Mouse (Mus musculus) embryo, embryonic 11.5 days (tissue): ENCODE data around the gene Tmem26.

Source experiments
- DNase-seq: peaks from one replicate; pipeline ENCODE4 v3.0.0-alpha.2; 2012; ENCODE audit warnings: low read depth, low spot score

Tmem26 gene

DNA sequence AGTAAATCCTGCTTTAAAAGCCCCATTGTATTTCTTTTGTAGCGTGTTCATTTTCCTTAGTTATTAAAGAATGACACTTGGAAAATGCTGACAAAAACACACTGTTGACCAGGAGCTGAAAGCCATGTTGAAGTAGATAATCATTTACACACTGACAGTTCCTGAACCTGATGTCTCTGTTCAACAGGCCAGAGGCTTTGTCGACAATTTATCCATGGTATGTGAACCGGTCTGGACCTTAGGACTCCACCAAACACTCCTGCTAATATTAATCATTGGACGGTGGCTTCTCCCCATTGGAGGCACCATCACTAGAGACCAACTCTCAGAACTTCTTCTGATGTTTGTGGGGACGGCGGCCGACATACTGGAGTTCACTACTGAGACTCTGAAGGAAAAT lies 27.5 kb downstream of the Tmem26 start:
- no peak for DNase-seq

- DNase-seq = no peak
Observed at GRCm38 (mm10) chr10:68759238-68759637, 35.8 kb downstream of the Tmem26 start.

DNA sequence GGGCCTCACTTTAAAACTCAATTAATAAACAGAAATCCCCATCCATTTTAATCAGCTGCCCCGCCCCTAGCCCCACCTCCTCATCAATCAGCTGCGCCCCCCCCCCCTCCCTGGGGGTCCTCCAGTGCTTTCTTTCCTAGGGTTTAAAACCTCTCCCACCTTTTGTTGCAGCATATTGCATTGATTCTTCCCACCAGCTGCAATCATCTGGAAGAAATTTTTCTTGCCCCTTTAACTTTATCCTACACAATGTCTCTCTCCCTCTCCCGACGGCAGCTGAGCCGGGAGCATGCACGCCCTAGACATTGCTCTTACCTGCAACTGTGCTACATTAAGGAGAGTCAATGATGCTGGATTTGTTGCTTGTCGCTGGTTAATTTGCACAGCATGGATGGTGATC lies 36.3 kb downstream of the Tmem26 start:
- no peak for DNase-seq

- DNase-seq = no peak
Observed at GRCm38 (mm10) chr10:68781067-68781868, 57.8 kb downstream of the Tmem26 start.

DNA sequence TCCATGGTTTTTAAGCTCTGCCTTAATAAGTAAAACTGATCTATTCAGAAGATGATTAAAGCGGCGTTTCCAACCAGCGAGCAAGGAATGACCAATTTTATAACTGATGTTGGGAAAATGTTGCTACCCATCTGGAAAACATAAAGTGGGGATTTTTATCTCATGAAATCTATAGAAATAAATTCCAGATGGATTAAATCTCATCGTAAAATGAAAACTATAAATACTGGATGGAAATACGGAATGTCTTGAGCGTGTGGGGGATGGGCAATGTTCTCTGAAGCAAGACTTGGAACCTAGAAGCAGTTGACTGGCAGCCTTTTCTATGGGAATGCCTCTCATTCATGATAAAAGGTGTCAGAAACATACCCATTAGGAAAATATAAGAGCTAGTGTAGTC lies 59.3 kb downstream of the Tmem26 start:
- DNase-seq = no peak

DNA sequence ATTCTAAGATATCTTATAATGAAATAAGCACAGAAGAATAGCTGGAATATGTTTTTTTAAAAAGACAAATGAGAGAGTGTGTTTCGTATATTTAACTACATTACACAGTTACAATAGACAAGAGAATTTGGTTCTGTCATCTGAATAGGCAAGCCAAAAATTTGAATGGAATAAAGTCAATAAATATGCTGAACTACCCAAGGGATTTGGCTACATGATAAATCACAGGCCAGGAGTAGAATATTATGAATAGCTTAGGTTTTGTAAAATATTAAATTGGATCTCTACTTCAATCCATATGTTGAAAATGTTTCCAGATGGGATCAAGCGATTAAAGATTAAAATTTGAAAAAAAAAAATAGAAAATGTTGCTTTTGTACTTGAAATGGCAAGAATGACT lies 60.4 kb downstream of the Tmem26 start:
- no peak for DNase-seq

DNA sequence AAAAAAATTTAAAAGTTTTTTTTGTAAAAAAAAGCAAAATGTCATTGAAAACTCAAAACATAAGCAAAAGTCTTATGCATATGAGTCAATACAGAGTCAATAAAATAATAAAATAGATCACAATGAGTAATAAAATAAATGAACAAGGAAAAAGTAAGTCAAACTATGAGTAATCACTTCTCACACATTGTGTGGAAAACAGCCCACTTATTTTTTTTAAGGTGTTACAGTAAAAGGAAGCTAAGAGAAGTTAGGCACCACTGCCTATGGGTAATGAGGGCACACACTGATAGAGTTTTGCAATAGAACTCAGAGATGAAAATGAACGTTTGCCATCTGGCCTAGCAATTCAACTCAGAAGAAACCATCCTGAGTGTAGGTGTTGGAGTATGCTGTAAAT lies 61.0 kb downstream of the Tmem26 start:
- no peak for DNase-seq

- DNase-seq = no peak
Observed at GRCm38 (mm10) chr10:68795466-68795865, 72.0 kb downstream of the Tmem26 start.

DNA sequence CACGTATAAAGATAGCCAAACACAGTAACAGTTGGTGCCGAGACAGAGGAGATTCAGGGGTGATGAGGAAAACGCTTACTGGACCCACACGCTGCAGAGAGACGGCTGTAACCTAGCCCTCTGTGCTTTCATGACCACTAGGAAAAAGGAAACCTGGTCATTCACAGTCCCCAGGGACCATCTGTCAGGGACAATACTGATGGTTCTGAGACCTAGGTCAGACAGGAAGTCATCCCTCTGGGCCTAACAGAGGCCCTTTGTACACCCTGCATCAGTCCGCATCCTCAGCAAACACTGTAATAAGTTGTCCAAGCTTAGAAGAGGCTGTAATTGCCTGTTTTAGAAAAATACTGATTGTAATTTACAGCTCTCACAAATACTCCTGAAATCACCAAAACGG lies 76.4 kb downstream of the Tmem26 start:
- no peak for DNase-seq

- DNase-seq = no peak
Observed at GRCm38 (mm10) chr10:68800339-68800738, 76.9 kb downstream of the Tmem26 start.

DNA sequence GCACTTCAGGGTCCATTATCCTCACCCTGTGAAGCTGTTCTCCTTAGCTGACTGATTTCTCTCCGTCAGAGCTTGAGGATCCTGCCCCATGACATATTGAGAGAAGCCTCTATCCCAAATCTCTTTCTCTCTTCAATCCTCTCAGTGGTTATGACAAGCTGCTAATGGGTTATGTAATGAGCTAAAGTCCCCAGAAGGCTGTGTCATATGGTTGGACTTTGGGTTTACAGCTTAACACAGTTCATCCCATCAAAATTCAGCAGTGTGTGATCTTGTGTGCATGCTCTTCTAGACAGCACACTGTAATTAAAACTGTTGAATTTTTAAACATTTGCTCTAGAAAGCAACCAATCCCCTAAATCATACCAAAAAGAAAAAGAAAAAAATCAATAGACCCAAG lies 82.9 kb downstream of the Tmem26 start:
- DNase-seq = no peak

DNA sequence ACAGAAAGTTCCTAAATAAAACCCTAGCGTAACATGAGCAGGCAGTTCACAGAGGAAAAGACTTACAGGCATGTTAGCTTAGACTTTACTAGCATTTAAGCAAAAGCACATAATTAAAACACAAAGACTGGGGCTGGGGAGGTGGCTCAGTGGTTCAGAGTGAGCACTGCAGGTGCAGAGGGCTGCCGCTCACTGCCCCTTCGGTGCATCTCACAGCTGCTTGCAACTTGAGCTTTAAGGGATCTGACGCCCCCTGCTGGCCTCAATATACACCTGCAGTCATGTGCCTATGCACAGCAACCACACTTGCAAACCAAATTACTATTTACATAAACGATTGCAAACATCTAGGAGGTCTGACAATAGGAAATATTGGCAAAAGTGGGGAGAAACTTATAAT lies 87.5 kb downstream of the Tmem26 start:
- DNase-seq = no peak

DNA sequence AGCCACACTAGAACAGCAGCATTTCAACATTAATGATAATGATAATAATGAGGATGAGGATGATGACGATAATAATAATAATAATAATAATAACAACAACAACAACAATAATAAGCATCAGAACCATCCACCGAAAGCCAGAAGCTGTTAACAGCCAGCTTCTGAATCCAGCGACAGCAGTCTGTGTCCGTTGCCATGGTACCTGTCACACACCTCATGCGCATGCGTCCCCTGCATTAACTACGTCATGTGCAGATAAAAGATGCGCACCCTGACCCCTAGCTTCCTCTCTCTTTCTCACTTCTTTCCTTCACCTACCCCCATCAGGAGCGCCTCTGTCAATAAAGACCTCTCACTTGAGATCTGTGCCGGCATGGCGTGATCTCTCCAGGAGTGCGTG lies 89.3 kb downstream of the Tmem26 start:
- DNase-seq = no peak

DNA sequence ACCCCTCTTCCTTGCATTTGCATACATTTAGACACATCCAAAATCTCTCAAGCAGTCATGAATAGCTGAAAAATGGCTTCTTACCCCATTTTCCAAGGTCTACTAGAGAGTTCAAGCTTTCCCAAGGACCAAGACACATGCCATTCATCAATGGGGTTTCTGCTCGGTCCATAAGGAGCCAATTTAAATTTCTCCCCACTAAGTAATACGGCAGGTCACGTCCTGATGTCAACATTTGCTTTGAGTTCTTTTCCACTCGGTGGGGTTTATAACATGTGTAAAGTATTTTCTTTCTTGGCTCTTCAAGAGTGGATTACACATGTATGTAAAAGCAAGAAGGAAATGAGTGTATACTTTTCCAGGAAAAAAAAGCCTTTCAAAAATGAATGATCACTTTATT lies 93.8 kb downstream of the Tmem26 start:
- DNase-seq = no peak

DNA sequence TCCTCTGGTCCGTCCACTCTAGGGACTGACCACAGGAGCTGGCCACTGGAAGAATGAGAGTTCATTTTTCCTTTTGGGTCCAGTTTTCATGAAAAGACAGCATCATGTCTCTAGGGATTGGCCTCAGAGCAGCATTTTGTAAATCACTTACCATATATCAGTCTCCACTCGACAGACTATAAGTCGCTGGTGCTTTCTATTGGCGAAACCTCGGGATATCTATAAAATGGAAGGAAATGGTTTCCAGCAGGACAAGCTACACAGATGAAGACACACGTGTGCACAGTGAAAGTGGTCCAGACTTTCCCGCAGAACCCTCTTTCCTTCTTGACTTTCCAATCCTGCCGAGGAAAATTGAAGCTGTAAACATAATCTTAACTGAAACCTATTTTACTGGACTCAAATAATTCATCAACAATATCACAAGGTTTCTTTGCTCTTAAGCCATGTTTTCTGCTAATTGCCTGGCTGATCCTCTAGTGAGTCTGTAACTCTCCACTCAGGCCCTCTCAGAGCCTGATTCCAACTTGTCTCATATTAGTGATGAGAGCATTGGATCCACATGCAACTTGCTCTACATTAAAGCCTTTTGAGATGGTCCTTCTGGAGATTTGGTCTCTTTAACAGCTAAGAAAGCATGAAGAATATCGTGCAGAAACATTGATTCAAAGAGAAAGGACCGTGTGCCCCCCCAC lies 94.8 kb downstream of the Tmem26 start:
- no peak for DNase-seq

- no peak for DNase-seq
Observed at GRCm38 (mm10) chr10:68824519-68824918, 101.1 kb downstream of the Tmem26 start.
